Mouse (Mus musculus) forebrain, embryonic 16.5 days (tissue): ENCODE measurements around the gene Mmgt2. TPM values are rescaled to one million over a fixed set of nuclear protein-coding genes. Genes with fewer than 3 reads are reported as not detected.

ENCODE experiments used
- ATAC-seq: fragments of 200-750 bp; cut with Nextera tagmentation; 2 replicates; pipeline ENCODE4 v1.8.0; 2017; ENCODE audit warnings: mild to moderate bottlenecking, moderate library complexity
- H3K27ac ChIP-seq: fragments of 300-500 bp; sonication (generic); 2 replicates; pipeline ENCODE4 v1.5.1; 2014; ENCODE audit warnings: low read length, control low read depth
- H3K27me3 ChIP-seq: fragments of 300-500 bp; sonication (generic); replicated peaks from 2 replicates; pipeline ENCODE4 v1.6.1; 2014; ENCODE audit warnings: low read length; ENCODE audit not compliant: control insufficient read depth, insufficient read depth
- H3K36me3 ChIP-seq: fragments of 300-500 bp; sonication (generic); 2 replicates; pipeline ENCODE4 v1.6.1; 2014; ENCODE audit not compliant: control insufficient read depth, insufficient read depth
- H3K4me1 ChIP-seq: fragments of 300-500 bp; sonication (generic); replicated peaks from 2 replicates; pipeline ENCODE4 v1.6.1; 2014; ENCODE audit warnings: low read length; ENCODE audit not compliant: control insufficient read depth, insufficient read depth
- H3K4me2 ChIP-seq: fragments of 300-500 bp; sonication (generic); 2 replicates; pipeline ENCODE4 v1.6.1; 2014; ENCODE audit warnings: mild to moderate bottlenecking, low read length, control low read depth
- H3K4me3 ChIP-seq: fragments of 300-500 bp; sonication (generic); replicated peaks from 2 replicates; pipeline ENCODE4 v1.5.1; 2014; ENCODE audit warnings: mild to moderate bottlenecking, low read length, control low read depth
- H3K9ac ChIP-seq: fragments of 300-500 bp; sonication (generic); replicated peaks from 2 replicates; pipeline ENCODE4 v1.6.1; 2014; ENCODE audit warnings: low read depth, low read length, control low read depth
- H3K9me3 ChIP-seq: fragments of 300-500 bp; sonication (generic); 2 replicates; pipeline ENCODE4 v1.6.1; 2016; ENCODE audit warnings: low read length; ENCODE audit not compliant: control insufficient read depth
- WGBS: fragments of 180-500 bp; shearing (Covaris S2); extraction: QIAGEN DNeasy Blood & Tissue Kit; methylation state at CpG from one replicate; pipeline ENCODE4 v1.1.7; 2014; 5-methylcytosine and 5-hydroxymethylcytosine counted together
- polyA plus RNA-seq: library from polyadenylated mRNA; unstranded; fragments of >200 nt; fragmentation: Nextera tagmentation; extraction: Ambion mirVana; gene quantifications from 2 replicates; pipeline ENCODE4 v1.2.1, GENCODE M21; 2015

Gene Mmgt2
- polyA plus RNA-seq, 1 experiment from 2014 or later = 28.5 TPM

DNA sequence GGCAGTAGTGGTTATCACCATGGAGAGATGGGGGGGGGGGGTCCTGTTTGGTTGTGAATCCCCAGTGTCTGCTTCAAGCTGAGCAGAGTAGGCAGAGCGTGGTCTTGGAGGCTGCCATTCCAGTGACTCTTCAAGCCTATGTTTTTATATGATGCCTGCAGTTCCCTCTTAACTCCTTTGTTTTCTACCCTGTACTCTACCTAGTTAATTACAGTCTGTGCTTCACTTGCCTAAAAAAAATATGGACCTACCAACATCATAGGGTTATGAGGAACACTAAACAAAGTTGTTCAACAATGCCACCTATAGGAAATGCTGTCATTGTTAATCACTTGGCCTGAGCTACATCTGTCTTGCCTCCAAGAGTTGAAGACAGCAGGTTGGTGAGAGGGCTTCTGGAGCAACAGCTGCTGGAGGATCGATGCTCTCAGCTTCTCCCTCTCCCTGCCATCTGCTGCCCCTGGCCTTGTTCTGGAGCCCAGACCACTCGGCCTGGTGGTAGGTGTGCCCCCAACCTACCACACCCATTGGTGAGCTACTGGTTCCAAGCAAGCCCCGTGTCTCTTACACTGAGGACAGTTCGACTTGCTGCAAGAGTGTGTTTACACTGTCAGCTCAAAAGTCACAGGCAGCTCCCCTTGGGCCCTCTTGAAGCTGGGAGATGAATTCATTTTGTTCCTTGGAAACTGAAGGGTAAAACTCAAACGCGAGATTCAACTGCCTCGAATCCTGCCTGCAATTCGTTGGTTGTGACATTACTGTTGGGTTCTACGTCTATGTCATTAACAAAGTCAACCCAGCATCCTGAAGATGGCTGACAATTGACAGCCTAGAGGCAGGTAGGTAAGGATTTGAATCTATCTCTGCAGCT lies 41.9 kb upstream of the Mmgt2 start:
- H3K36me3 ChIP-seq = peaks cover 14% of the 10 kb centered on the region; the same call in 1 of the 2 replicates
- peaks cover 45% of the 10 kb centered on the region for H3K4me1 ChIP-seq
- ATAC-seq = no peak
- H3K4me2 ChIP-seq = no peak overlapping the region
- no peaks in the 10 kb centered on the region for H3K9me3 ChIP-seq
- H3K27me3 ChIP-seq = no peaks in the 10 kb centered on the region
- no peak overlapping the region for H3K4me3 ChIP-seq
- peak overlapping the region; percentile 33 for H3K27ac ChIP-seq
- WGBS = 61% methylated on average over 10 of the region's 10 CpGs
- H3K9ac ChIP-seq = no peak overlapping the region

DNA sequence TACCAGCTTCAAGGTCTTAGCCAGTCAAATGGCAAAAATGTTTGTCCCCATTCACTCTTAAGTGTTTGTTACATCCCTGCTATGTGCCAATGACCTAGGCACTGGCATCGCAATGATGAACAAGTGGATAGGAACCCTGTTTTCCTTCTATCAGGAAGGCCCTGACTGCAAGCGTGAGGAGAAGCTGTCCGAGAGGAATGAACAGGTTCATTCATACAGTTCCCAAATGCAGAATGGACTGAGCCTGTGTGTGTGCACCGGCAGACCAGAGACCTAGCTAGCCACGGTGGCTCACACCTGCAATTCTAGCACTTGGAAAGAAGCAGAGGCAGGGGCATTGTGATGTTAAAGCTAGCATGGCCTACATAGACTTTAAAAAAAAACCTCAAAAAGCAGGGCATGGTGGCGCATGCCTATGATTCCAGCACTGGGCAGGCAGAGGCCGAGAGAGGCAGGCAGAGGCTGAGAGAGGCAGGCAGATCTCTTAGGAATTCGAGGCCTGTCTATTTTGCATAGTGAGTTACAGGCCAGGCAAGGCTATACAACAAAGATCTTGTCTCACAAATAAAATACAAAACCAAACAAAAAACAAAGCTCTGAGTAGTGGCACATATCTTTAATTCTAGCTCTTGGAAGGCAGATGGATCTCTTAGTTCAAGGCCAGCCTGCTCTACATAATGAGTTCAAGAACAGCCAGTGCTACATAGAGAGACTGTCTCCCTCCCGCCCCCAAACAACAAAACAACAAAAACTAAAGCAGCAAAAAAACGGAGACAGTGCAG lies 41.1 kb upstream of the Mmgt2 start:
- Histone ChIP-seq H3K4me1 (peaks cover 39% of the 10 kb centered on the region), H3K4me3 (no peak overlapping the region), H3K4me2 (no peak overlapping the region), H3K36me3 (peaks cover 14% of the 10 kb centered on the region; the same call in 1 of the 2 replicates), H3K9ac (no peak overlapping the region), H3K27ac (peak overlapping the region; percentile 24; the same call in 1 of the 2 replicates), H3K9me3 (no peaks in the 10 kb centered on the region), H3K27me3 (no peaks in the 10 kb centered on the region)
- ATAC-seq = no peak
- 53% methylated on average over 10 of the region's 10 CpGs for WGBS

DNA sequence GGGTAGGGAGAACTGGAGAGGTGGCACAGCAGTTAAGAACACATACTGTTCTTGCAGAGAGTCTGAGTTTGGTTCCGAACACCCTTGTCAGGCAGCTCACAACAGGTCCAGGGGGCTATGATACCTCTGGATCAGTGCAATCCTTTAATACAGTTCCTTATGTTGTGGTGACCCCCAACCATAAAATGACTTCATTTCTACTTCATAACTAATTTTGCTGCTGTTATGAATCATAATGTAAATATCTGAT lies 40.6 kb upstream of the Mmgt2 start:
- Histone ChIP-seq H3K27ac (no peak overlapping the region), H3K36me3 (peaks cover 14% of the 10 kb centered on the region; the same call in 1 of the 2 replicates), H3K4me1 (peaks cover 45% of the 10 kb centered on the region)

DNA sequence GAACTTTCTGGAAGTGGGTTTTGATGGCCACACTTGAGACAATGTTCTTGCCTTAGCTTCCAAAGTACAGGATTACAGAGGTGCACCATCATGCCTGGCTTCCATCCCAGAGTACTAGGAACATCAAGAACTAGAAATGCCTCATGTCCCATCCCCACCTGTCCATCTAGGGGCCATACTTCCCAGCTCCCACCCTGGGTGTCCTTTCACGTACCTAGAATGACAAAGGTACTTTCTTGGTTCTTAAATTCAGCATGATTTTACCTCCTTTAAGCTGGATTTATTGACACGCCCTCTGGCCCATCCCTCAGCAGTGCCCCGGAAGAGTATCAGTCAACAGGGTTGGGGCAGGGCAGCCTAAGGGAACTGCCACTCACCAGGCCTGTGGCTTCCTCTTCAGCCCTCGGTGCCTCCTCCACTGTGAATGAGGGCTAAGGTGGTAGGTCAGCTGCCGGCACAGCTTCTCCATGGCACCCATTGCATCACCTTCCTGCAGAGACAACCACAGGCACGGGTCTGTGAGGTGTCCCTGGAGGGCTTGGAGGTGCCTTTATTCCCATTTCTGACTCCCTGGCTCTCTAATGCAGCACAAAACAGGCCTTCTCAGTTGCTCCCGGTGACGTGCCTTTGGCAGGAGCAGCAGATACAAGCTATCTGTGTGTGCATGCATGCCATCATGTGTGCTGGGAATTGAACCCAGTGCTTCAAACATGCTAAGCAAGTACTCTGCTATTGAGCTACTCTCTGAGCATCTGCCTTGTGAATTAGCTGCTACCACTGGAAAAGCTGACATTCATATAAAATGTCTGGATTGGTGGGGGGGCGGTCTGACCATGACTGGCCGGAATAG lies 39.4 kb upstream of the Mmgt2 start:
- Histone ChIP-seq H3K4me1 (peaks cover 47% of the 10 kb centered on the region), H3K36me3 (peaks cover 14% of the 10 kb centered on the region; the same call in 1 of the 2 replicates), H3K4me3 (no peak overlapping the region), H3K4me2 (no peak overlapping the region), H3K9ac (no peak overlapping the region), H3K27ac (no peak overlapping the region), H3K27me3 (no peaks in the 10 kb centered on the region), H3K9me3 (no peaks in the 10 kb centered on the region)
- no peak for ATAC-seq
- 84% methylated on average over 10 of the region's 10 CpGs for WGBS

More for the DNA sequence above, 40.6 kb upstream of the Mmgt2 start:
- no peak for ATAC-seq
- no peak overlapping the region for H3K9ac ChIP-seq
- H3K4me2 ChIP-seq = no peak overlapping the region
- no peaks in the 10 kb centered on the region for H3K27me3 ChIP-seq
- 95% methylated on average over 1 of the region's 1 CpGs for WGBS
- no peaks in the 10 kb centered on the region for H3K9me3 ChIP-seq
- H3K4me3 ChIP-seq = no peak overlapping the region

DNA sequence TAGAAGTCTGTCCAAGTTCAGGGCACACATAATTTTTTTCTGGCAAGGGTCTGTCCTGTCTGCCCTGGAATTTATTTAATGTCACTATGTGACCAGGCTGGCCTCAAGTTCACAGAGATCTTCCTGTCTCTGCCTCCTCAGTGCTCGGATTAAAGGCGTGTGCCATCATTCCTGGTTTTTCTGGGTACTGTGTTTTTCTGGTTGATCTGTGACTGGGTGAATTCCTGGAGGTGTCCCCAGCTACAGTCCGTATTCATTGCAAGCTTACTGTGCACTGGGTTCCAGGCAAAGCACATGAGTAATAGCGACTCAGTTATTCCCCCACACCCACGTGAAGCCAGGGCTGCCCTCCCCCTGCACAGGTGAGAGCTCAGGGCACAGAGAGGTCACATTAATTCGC lies 38.2 kb upstream of the Mmgt2 start:
- Histone ChIP-seq H3K27ac (no peak overlapping the region), H3K4me2 (no peak overlapping the region), H3K9me3 (no peaks in the 10 kb centered on the region), H3K36me3 (peaks cover 12% of the 10 kb centered on the region; the same call in 1 of the 2 replicates), H3K4me3 (no peak overlapping the region), H3K9ac (no peak overlapping the region), H3K27me3 (no peaks in the 10 kb centered on the region), H3K4me1 (peaks cover 45% of the 10 kb centered on the region)
- WGBS = 89% methylated on average over 6 of the region's 6 CpGs
- ATAC-seq = no peak

DNA sequence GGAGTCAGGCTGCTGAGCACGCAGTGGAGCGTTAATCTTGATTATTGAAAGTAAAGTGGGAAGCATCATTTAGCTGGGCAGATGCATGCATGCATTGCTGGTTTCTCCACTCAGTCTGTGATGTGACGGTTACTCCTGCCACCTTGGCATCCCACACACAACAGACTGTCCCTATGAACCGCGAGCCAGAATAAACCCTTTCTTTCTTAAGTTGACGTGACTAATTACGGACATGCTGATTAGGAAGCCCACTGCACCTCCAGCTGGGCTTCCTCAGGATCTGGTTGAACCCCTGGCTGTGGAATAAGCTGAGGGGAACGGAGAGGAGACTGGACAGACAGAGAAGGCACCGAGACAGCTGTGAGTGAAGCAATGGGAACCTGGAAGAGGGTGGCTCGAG lies 35.9 kb upstream of the Mmgt2 start:
- no peak for ATAC-seq
- Histone ChIP-seq H3K4me3 (no peak overlapping the region), H3K36me3 (no peaks in the 10 kb centered on the region; the same call in 1 of the 2 replicates), H3K27ac (peak overlapping the region; percentile 86), H3K27me3 (no peaks in the 10 kb centered on the region), H3K9ac (peak overlapping the region; percentile 53), H3K9me3 (no peaks in the 10 kb centered on the region), H3K4me2 (peak overlapping the region; percentile 45; the same call in 1 of the 2 replicates), H3K4me1 (peaks cover 25% of the 10 kb centered on the region)
- WGBS = 56% methylated on average over 10 of the region's 10 CpGs

DNA sequence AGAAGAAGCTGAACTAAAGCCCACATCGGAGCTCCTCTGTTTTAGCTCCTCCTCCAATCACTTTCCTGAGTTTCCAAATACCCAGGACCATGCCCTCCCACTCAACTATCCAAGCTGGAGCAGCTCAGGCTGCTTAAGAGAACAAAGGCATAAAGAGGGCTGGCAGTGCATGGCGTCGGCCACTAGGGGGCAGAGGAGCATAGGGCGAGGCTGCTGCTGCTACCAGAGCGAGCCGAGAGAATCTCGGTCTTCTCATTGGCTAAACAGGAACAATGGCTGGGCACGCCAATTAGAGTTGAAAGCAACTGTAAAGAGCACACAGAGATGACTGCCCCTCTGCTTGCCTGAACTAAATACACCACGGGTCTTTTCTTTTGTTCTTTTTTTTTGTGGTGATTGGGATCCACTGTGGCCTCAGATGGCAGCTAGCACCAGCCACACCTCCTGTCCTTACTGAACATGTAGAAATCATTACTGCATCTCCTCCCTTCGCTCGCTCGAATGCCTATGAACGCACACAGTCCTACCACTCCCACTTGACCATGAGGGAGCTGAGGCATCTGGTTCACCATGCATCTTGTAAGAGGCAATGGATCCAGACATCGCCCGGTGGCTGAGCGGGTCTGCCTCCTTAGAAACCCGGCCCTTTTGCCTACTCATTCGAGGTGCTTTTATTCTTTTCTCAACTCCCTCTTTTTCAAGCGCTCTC lies 34.7 kb upstream of the Mmgt2 start:
- no peaks in the 10 kb centered on the region for H3K9me3 ChIP-seq
- H3K4me1 ChIP-seq = peaks cover 25% of the 10 kb centered on the region
- peak overlapping the region; percentile 19 for H3K4me3 ChIP-seq
- H3K36me3 ChIP-seq = no peaks in the 10 kb centered on the region; the same call in 1 of the 2 replicates
- H3K27me3 ChIP-seq = no peaks in the 10 kb centered on the region
- peak overlapping the region; percentile 45 for H3K4me2 ChIP-seq
- 3% methylated on average over 19 of the region's 19 CpGs for WGBS
- H3K27ac ChIP-seq = peak overlapping the region; percentile 86
- peak; percentile 97 for ATAC-seq
- peak overlapping the region; percentile 53 for H3K9ac ChIP-seq

DNA sequence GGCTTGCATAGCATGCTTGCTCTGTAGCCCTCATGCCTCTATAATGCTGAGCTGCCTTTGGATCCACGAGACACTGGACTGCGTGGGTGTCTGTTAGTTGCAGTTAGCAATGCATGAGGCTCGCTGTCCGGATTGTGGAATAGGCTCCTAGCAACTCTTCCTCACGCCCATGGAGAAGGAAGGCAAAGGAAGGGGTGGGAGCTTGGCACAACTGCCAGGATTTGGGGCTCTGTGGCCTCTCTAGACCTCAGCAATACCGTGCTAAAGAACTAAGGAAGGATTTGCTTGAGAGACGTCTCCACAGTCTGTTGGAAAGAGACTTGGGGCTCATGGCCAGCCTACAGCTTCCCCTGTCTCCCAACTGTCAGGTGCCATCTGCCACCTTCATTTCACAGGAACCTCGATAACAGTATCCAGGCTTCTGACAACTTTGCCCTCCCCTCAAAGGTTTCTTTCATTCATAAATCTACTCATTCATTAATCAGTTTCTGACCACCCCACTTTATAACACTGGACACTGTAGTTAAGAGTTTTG lies 33.5 kb upstream of the Mmgt2 start:
- H3K27me3 ChIP-seq = no peaks in the 10 kb centered on the region
- WGBS = 74% methylated on average over 8 of the region's 8 CpGs
- no peak overlapping the region for H3K9ac ChIP-seq
- no peaks in the 10 kb centered on the region; the same call in 1 of the 2 replicates for H3K36me3 ChIP-seq
- no peak for ATAC-seq
- peaks cover 25% of the 10 kb centered on the region for H3K4me1 ChIP-seq
- no peaks in the 10 kb centered on the region for H3K9me3 ChIP-seq
- H3K4me2 ChIP-seq = no peak overlapping the region
- H3K27ac ChIP-seq = peak overlapping the region; percentile 86
- H3K4me3 ChIP-seq = no peak overlapping the region
